Mouse (Mus musculus): Measurements from ENCODE around the gene Bex4. TPM values are rescaled to one million over a fixed set of nuclear protein-coding genes. Genes with fewer than 3 reads are reported as not detected.
A peak's percentile ranks its signal among the peaks of the same experiment; 100 is the strongest.
"Not testable (repeated sequence)": the region's sequence is repeated elsewhere in the genome, so short reads cannot be mapped to it uniquely, and the experiment has no call there.

Bex4 gene
- polyA plus RNA-seq (2015; fragmentation: Nextera tagmentation; extraction: Ambion mirVana), result 137 and 145 TPM in 2 replicates

- Histone ChIP-seq H3K9ac (ENCODE audit: low read length) (peak within 1 kb of the TSS; percentile 43), H3K4me3 (ENCODE audit: low read length) (peak within 1 kb of the TSS; percentile 50), H3K4me2 (ENCODE audit: low read depth, low read length) (peak within 1 kb of the TSS; percentile 60)
- H3K9me3 ChIP-seq (replicated peaks; ENCODE audit: control insufficient read depth, low read length); H3K27ac ChIP-seq (ENCODE audit: low read length); H3K36me3 ChIP-seq (ENCODE audit: control insufficient read depth, insufficient read depth); H3K27me3 ChIP-seq (ENCODE audit: control insufficient read depth, insufficient read depth, low read length); H3K4me1 ChIP-seq (ENCODE audit: control insufficient read depth, insufficient read depth, low read length): not testable (repeated sequence)
- ATAC-seq (replicated peaks; ENCODE audit: extremely low read depth, insufficient read depth, low FRiP score), result peak; percentile 88
- WGBS, result 17% methylated on average over 15 of the region's 64 CpGs
Observed at GRCm38 (mm10) chrX:136138827-136139639, at the start of gene Bex4. Bex4 (plus strand) TSS chrX:136138996.

GRCm38 (mm10) chrX:136092497-136093279 is 46.1 kb upstream of the Bex4 start:
- 26% methylated on average over 2 of the region's 2 CpGs for WGBS
- Histone ChIP-seq H3K27ac (ENCODE audit: low read length) (no peak overlapping the region), H3K27me3 (ENCODE audit: control insufficient read depth, insufficient read depth, low read length) (no peaks in the 10 kb centered on the region), H3K4me3 (ENCODE audit: low read length) (no peak overlapping the region), H3K36me3 (ENCODE audit: control insufficient read depth, insufficient read depth) (no peaks in the 10 kb centered on the region), H3K4me1 (ENCODE audit: control insufficient read depth, insufficient read depth, low read length) (no peaks in the 10 kb centered on the region), H3K9ac (ENCODE audit: low read length) (no peak overlapping the region), H3K9me3 (replicated peaks; ENCODE audit: control insufficient read depth, low read length) (no peaks in the 10 kb centered on the region), H3K4me2 (ENCODE audit: low read depth, low read length) (no peak overlapping the region)
- no peak for ATAC-seq (replicated peaks; ENCODE audit: extremely low read depth, insufficient read depth, low FRiP score)

- H3K27ac ChIP-seq (ENCODE audit: low read length), result no peak overlapping the region
- H3K4me2 ChIP-seq (ENCODE audit: low read depth, low read length), result no peak overlapping the region
- no peak for ATAC-seq (replicated peaks; ENCODE audit: extremely low read depth, insufficient read depth, low FRiP score)
- no peaks in the 10 kb centered on the region for H3K27me3 ChIP-seq (ENCODE audit: control insufficient read depth, insufficient read depth, low read length)
- WGBS, result 42% methylated on average over 2 of the region's 2 CpGs
- H3K9ac ChIP-seq (ENCODE audit: low read length), result no peak overlapping the region
- no peaks in the 10 kb centered on the region for H3K36me3 ChIP-seq (ENCODE audit: control insufficient read depth, insufficient read depth)
- H3K4me1 ChIP-seq (ENCODE audit: control insufficient read depth, insufficient read depth, low read length), result no peaks in the 10 kb centered on the region
- no peaks in the 10 kb centered on the region for H3K9me3 ChIP-seq (replicated peaks; ENCODE audit: control insufficient read depth, low read length)
- H3K4me3 ChIP-seq (ENCODE audit: low read length), result no peak overlapping the region
Observed at GRCm38 (mm10) chrX:136094421-136094820, 44.4 kb upstream of the Bex4 start.

GRCm38 (mm10) chrX:136104046-136104723 is 34.6 kb upstream of the Bex4 start:
- no peak overlapping the region for H3K27ac ChIP-seq (ENCODE audit: low read length)
- no peak overlapping the region for H3K4me3 ChIP-seq (ENCODE audit: low read length)
- H3K4me1 ChIP-seq (ENCODE audit: control insufficient read depth, insufficient read depth, low read length), result no peaks in the 10 kb centered on the region
- no peak overlapping the region for H3K9ac ChIP-seq (ENCODE audit: low read length)
- no peaks in the 10 kb centered on the region for H3K36me3 ChIP-seq (ENCODE audit: control insufficient read depth, insufficient read depth)
- no peak overlapping the region for H3K4me2 ChIP-seq (ENCODE audit: low read depth, low read length)
- ATAC-seq (replicated peaks; ENCODE audit: extremely low read depth, insufficient read depth, low FRiP score), result no peak
- 65% methylated on average over 4 of the region's 4 CpGs for WGBS
- no peaks in the 10 kb centered on the region; the same call in 1 of the 2 replicates for H3K27me3 ChIP-seq (ENCODE audit: control insufficient read depth, insufficient read depth, low read length)
- no peaks in the 10 kb centered on the region for H3K9me3 ChIP-seq (replicated peaks; ENCODE audit: control insufficient read depth, low read length)

GRCm38 (mm10) chrX:136104724-136105088 is 34.1 kb upstream of the Bex4 start:
- no peaks in the 10 kb centered on the region for H3K4me1 ChIP-seq (ENCODE audit: control insufficient read depth, insufficient read depth, low read length)
- no peak overlapping the region for H3K27ac ChIP-seq (ENCODE audit: low read length)
- H3K4me2 ChIP-seq (ENCODE audit: low read depth, low read length), result no peak overlapping the region
- no peak overlapping the region for H3K4me3 ChIP-seq (ENCODE audit: low read length)
- 72% methylated on average over 3 of the region's 3 CpGs for WGBS
- H3K27me3 ChIP-seq (ENCODE audit: control insufficient read depth, insufficient read depth, low read length), result peaks cover 3% of the 10 kb centered on the region; the same call in 1 of the 2 replicates
- no peak overlapping the region for H3K9ac ChIP-seq (ENCODE audit: low read length)
- no peaks in the 10 kb centered on the region for H3K9me3 ChIP-seq (replicated peaks; ENCODE audit: control insufficient read depth, low read length)
- no peaks in the 10 kb centered on the region for H3K36me3 ChIP-seq (ENCODE audit: control insufficient read depth, insufficient read depth)
- ATAC-seq (replicated peaks; ENCODE audit: extremely low read depth, insufficient read depth, low FRiP score), result no peak

- peak overlapping the region; percentile 30; the same call in 1 of the 2 replicates for H3K4me2 ChIP-seq (ENCODE audit: low read depth, low read length)
- WGBS, result 33% methylated on average over 6 of the region's 6 CpGs
Observed at GRCm38 (mm10) chrX:136107942-136108341, 30.9 kb upstream of the Bex4 start.

GRCm38 (mm10) chrX:136115015-136115414 is 23.8 kb upstream of the Bex4 start:
- no peaks in the 10 kb centered on the region for H3K4me1 ChIP-seq (ENCODE audit: control insufficient read depth, insufficient read depth, low read length)
- no peaks in the 10 kb centered on the region for H3K36me3 ChIP-seq (ENCODE audit: control insufficient read depth, insufficient read depth)
- H3K4me2 ChIP-seq (ENCODE audit: low read depth, low read length), result peak overlapping the region; percentile 70; the same call in 1 of the 2 replicates
- H3K4me3 ChIP-seq (ENCODE audit: low read length), result peak overlapping the region; percentile 50; the same call in 1 of the 2 replicates
- ATAC-seq (replicated peaks; ENCODE audit: extremely low read depth, insufficient read depth, low FRiP score), result no peak
- no peak overlapping the region for H3K9ac ChIP-seq (ENCODE audit: low read length)
- no peaks in the 10 kb centered on the region; the same call in 1 of the 2 replicates for H3K27me3 ChIP-seq (ENCODE audit: control insufficient read depth, insufficient read depth, low read length)
- 23% methylated on average over 4 of the region's 4 CpGs for WGBS
- H3K9me3 ChIP-seq (replicated peaks; ENCODE audit: control insufficient read depth, low read length), result no peaks in the 10 kb centered on the region
- H3K27ac ChIP-seq (ENCODE audit: low read length), result no peak overlapping the region

More at GRCm38 (mm10) chrX:136107942-136108341, 30.9 kb upstream of the Bex4 start:
- Histone ChIP-seq H3K36me3 (ENCODE audit: control insufficient read depth, insufficient read depth) (no peaks in the 10 kb centered on the region), H3K27me3 (ENCODE audit: control insufficient read depth, insufficient read depth, low read length) (peaks cover 3% of the 10 kb centered on the region), H3K4me1 (ENCODE audit: control insufficient read depth, insufficient read depth, low read length) (no peaks in the 10 kb centered on the region), H3K4me3 (ENCODE audit: low read length) (no peak overlapping the region), H3K9ac (ENCODE audit: low read length) (no peak overlapping the region), H3K9me3 (replicated peaks; ENCODE audit: control insufficient read depth, low read length) (no peaks in the 10 kb centered on the region), H3K27ac (ENCODE audit: low read length) (no peak overlapping the region)
- ATAC-seq (replicated peaks; ENCODE audit: extremely low read depth, insufficient read depth, low FRiP score), result no peak

GRCm38 (mm10) chrX:136115419-136115961 is 23.3 kb upstream of the Bex4 start:
- peak; percentile 63; the same call in 1 of the 2 replicates for ATAC-seq (replicated peaks; ENCODE audit: extremely low read depth, insufficient read depth, low FRiP score)
- Histone ChIP-seq H3K27me3 (ENCODE audit: control insufficient read depth, insufficient read depth, low read length) (no peaks in the 10 kb centered on the region; the same call in 1 of the 2 replicates), H3K4me2 (ENCODE audit: low read depth, low read length) (peak overlapping the region; percentile 70), H3K27ac (ENCODE audit: low read length) (no peak overlapping the region), H3K9ac (ENCODE audit: low read length) (no peak overlapping the region), H3K4me3 (ENCODE audit: low read length) (peak overlapping the region; percentile 50), H3K4me1 (ENCODE audit: control insufficient read depth, insufficient read depth, low read length) (no peaks in the 10 kb centered on the region), H3K9me3 (replicated peaks; ENCODE audit: control insufficient read depth, low read length) (no peaks in the 10 kb centered on the region), H3K36me3 (ENCODE audit: control insufficient read depth, insufficient read depth) (no peaks in the 10 kb centered on the region)
- WGBS, result 18% methylated on average over 23 of the region's 23 CpGs
